Mouse (Mus musculus): ENCODE measurements around the gene Osbpl3.

Osbpl3 gene

DNA sequence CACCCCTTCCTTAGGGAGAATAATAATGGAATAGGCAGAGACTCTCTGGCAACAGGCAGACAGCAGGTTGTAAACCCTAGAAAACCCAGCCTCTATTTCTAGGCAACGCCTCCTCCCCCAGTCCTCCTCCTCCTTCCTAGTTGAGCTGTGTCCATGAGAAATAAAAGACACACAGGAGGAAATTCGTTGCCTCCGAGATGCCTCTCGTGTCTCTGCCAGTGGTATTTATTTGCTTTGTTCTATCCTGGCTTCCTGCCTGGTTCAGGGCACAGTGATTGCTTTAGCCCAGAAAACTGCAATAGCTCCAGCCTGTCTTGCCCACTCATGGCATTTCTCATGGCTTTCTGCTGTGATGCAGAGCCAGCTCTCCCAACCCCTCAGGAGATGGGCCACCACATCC, 43.8 kb downstream of the Osbpl3 start:
- in situ Hi-C loops (cut with MboI; ENCODE audit: low sequenced_read_pairs): no loop called here

DNA sequence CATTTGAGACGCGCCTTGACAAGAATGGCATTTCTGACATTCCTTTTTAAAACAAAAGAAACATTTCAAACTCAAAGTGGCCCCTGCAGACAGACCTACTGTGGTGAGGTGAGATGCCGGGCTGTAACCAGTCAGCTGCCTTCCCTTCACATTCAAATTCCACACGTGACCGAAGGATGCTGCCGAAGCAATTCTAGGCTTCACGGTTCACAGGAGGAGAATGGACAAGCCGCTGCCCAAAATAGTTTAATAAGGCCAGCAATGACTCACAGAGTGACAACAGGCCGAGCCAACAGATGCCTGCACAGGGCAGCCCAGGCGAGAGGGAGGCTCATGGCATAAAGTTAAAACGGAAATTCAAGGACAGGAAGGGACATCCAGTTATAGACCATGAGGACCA, 51.3 kb downstream of the Osbpl3 start:
- in situ Hi-C loops (cut with MboI; ENCODE audit: low sequenced_read_pairs): no loop called here

DNA sequence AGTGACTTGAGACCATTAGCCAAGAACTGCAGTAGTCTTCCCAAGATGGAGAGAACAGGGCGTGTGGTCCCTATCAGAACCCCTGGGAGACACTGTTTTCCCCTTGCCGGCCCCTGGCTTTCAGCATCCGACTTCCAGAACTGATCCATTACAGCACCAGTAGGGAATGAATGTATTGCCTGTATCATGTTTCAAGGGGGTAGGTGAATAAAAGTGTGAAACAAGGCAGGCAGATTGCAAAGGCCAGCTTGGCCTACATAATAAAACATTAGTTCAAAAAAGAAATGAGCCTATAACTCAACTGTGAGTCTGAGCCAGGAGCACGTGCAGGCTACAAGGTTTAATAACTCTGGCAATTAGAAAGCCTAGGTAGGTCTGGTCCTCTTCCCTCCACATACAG, 52.5 kb downstream of the Osbpl3 start:
- in situ Hi-C loops (cut with MboI; ENCODE audit: low sequenced_read_pairs): no loop called here

DNA sequence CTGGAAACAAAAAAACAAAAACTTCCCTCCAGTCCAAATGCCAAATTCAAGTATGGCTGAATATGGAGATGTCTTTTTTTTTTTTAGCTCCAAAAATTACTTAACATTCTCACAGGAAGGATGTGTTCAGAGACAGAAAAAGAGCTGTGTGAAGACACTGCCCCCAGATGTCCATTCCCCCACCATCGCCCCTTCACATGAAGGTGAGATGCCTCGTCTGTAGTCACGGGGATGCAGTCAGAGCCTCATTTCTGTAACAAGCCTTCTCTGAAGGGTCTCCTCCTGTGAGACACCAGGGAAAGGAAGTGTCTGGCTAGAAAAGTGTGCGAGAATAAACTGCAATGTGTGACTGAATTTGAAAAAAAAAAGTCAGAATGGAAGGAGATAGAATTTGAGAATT, 53.1 kb downstream of the Osbpl3 start:
- in situ Hi-C loops (cut with MboI; ENCODE audit: low sequenced_read_pairs): no loop called here

DNA sequence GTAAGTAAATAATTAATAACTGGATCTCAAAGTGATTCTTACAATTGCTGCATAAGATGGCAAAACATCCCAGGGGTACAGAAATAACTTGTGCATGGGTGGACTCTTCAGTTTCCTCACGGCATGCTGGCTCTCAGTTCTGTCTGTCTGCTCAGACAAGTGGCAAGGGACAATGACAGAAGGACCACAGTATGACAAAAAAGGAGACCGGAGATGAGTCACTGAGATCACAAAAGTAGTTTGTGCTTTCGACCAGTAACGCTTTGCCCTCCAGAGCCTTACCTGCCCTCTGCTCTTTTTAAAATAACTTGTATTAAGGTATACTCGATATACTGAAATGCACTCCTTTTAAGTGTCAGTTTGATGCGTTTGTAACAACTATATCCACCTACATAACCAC, 55.8 kb downstream of the Osbpl3 start:
- in situ Hi-C loops (cut with MboI; ENCODE audit: low sequenced_read_pairs): no loop called here

DNA sequence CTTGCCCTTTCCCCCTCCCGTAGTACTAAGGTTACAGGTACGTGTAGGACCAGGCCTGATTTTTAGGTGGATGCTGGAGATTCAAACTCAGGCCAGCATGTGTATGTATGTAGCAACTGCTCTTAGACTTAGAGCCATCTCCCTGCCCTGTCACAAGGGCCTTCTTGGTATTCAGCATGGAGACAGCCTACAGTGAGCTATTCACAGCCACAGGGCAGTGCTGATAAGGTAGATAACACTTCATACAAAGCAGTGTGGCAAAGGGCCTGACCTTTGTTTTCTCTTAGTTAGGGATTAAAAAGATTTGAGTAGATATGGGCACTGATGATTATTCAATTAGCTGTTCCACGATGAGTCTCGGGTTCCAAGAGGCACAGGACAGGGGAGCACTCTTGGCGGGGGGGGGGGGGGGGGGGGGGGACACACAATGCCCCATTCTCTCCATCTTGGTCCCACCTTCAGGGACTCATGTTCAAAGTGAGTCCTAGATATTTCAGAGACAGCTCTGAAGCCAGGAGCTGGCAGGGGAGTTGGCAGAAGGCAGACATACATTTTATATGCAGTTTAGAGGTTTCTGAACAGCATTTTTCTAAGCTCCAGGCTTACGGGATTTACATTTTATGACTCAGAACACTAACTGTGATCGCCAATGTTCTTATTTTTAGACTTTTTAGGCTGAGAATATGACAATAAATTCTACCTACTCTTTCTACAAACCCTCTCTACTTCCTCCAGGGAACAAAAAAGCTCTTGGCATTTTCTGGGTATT, 56.4 kb downstream of the Osbpl3 start:
- in situ Hi-C loops (cut with MboI; ENCODE audit: low sequenced_read_pairs): no loop called here

DNA sequence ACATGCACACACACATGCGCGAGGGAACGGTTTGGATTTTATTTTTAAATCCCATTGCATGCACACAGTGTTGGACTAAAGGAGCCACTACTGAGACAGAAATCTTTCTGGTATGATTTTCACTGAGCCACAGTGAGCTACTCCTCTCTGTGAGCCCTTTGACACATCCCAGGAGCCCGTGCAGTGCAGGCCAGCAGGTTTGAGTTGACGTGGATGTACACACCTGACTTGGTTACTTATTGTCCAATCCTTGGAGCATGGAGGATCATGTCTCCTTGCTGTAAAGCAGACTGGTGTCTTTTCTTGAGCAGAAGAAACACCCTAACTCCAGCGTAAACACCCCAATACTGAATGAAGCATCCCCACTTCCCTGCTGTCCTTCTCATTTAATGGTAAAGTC, 57.7 kb downstream of the Osbpl3 start:
- in situ Hi-C loops (cut with MboI; ENCODE audit: low sequenced_read_pairs): no loop called here

DNA sequence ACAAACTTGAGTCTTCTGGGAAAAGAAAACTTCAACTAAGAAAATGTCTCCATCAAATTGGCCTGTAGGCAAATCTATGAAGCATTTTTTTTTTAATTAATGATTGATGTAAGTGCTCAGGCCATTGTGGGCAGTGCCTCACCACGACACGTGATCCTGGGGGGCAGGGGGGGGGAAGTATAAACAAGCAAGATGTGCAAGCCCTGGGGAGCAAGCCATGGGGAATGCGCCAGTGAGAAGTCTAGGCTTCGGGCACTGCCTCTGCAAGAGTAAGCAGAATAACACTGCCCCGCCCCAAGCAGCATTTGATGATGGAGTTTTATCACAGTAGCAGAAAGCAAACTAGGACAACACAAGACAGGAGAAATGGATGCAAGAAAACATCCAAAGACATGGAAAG, 58.9 kb downstream of the Osbpl3 start:
- in situ Hi-C loops (cut with MboI; ENCODE audit: low sequenced_read_pairs): no loop called here

DNA sequence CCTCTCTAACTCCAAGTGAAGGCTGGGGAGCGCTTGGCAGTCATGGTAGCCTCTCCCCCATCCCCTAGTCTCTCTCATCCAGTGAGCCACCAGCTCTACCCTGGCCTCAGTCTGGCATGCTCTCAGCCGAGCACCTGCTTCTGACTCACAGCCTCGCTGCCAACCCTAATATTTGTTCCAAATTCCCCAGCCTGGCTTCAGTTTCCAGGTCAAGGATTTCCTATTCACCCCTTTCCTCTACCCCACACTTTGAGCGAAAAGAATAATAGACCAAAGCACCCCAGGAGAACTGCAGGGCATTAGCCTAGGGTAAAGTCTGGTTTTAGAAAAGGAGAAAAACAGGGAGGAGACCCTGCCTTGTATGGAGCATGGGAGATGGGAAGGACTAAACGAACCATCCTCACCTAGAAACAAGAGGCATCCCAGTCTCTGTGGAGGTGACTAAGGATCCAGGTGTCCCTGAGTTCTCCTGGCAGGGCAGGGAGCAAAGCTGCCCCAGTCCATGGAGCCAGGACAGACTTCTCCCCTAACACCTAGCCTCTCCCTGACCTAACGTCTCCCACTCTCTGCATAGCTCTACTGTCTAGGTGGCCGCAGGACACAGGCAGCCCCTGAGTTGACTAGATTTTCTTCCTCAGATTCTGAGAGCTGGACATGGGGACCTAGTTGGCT, 60.2 kb downstream of the Osbpl3 start:
- in situ Hi-C loops (cut with MboI; ENCODE audit: low sequenced_read_pairs): no loop called here

DNA sequence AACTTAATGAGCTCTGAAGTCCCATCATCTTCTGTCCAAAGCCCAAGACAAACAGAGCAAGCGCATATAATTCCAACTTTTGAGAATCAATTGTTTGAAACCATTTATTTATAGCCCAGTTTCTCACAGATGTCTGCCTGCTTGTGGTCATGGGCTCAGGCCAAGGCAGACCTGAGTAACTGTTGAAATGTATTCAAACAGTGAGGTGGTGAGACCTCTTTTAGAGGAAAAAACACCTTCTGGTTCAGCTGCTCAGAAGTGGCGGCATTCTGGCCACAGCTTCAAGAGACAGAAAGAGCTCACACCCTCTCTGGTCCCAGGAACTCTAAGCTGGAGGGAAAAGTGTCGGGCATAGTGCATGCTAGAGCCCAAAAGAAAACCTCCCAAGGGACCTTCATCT, 61.6 kb downstream of the Osbpl3 start:
- in situ Hi-C loops (cut with MboI; ENCODE audit: low sequenced_read_pairs): no loop called here

DNA sequence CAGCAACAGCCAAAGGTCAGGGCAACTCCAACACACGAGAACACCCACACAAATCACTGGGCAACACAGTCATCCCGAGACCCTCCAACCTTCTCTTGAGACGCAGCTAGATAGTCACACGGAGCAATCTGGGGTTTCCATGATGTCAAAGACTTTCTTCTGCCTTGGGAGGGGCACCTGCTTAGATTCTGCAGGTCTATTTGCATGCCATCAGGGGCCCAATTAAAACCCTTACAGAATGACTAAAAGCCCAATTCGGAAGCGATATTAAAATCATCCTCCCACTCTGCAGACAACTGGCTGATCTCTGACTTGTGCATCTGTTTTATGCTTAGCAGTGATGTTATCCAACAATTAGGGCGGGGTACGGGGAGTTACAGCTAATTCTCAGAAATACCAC, 62.0 kb downstream of the Osbpl3 start:
- in situ Hi-C loops (cut with MboI; ENCODE audit: low sequenced_read_pairs): no loop called here

DNA sequence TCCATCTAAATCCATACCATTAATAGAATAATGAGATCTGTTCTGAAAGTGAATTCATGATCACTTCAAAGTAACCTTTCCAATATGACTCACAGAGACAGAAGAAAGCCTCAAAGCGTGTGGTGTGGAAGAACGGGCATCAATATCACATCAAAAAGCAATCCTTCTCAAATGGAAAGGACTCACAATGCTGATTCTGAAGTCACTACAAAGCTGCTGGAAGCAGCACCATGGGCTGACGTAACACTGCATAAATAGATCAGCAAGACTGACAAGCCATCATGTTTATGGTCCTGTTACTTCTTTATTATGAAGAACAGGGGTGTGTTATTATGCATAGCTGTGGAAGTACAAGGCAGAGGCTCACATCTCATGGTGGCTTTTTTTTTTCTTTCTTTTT, 64.0 kb downstream of the Osbpl3 start:
- in situ Hi-C loops (cut with MboI; ENCODE audit: low sequenced_read_pairs): no loop called here

DNA sequence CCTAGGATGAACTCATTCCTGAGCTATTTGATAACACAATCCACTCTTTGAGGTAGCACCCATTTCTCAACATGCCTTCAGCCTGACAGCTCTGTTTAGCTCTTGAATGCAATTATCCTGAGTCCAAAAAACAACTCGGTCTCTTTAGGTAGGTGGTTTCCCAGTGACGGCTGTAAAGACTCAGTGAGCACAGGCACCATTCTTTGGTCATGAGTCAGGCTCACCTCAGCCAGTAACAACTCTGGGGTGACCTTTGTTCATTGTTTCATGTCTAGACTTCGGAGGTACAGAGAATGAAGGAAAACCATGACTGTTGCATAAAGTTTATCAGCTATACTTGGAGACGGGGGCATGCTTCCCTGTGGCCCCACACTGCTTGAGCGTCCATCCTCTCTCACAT, 65.7 kb downstream of the Osbpl3 start:
- in situ Hi-C loops (cut with MboI; ENCODE audit: low sequenced_read_pairs): no loop called here

DNA sequence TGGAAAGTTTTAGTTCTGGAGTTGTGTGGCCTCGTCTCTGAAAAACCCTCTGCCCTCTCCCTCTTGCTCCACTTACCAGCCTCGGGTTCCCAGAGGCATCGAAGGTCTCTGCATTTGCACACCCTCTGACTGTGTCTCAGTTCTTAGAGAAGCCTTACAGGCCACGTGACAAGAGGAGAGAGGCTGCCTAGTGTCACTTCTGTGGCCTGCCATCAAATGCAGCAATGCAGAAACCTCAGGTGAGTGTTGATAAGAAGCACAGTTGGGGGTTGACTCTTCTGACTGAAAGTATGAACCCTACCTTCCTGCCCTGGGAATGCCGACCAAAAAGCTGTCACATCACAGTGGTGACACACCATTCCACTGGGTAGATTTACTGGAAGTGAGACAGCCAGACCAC, 68.4 kb downstream of the Osbpl3 start:
- in situ Hi-C loops (cut with MboI; ENCODE audit: low sequenced_read_pairs): no loop called here

DNA sequence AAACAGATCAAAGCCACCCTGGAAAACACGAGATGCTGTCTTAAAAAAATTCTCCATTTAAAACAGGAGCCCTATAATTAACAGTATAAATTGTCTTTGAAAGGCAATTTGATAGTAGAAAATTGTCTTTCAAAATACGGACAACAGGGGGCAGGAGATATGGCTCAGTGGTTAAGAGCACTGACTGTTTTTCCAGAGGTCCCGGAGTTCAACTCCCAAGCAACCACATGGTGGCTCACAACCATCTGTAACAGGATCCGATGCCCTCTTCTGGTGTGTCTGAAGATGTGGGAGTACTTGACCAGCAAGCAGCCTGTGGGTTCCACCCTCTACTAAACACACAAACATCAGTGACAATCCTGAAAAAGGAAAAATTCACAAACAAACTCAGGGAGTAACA, 69.5 kb downstream of the Osbpl3 start:
- in situ Hi-C loops (cut with MboI; ENCODE audit: low sequenced_read_pairs): no loop called here

DNA sequence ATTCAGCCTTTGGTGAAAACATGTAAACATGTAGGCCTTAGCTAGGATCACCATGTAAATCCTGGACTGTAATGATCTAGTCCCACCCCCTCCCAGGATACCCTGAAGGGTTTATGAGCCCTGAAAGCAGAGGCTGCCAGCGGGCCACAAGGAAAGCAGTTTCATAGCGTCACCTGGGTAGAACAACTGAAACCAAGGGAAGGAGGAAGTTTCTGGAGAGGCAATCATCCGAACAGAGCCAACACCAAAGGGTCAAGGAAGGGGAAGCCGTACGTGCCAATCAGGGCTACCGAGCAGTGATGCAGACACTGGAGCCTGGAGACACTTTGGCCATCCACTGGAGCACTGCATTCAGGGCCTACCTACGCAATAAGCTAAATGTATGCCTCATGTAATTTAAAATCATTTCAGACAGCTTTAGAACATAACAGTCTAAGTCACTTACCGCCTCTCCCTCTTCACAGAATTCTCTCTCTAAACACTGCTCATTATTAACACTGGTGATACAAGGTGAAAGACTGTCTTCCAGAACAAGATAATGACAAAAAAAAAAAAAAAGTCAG, 70.5 kb downstream of the Osbpl3 start:
- in situ Hi-C loops (cut with MboI; ENCODE audit: low sequenced_read_pairs): no loop called here

DNA sequence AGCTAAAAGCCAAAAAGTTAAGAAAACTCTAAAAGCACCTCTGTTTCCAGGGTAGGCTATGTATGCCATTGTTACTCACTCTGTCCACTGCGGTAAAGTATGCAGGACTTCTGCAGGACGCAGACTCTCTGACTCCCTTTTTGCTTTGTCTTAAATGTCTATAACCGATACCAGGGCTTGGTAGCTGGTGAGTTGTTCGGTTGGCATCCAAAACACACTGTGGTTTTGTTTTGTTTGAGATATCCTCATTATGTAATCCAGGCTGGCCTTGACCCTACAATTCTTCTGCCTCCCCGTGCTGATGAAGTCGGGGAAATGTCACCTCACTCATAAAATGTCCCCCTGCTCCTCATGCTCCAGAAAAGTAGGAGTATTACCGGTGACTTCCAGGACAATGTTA, 73.3 kb downstream of the Osbpl3 start:
- in situ Hi-C loops (cut with MboI; ENCODE audit: low sequenced_read_pairs): no loop called here

DNA sequence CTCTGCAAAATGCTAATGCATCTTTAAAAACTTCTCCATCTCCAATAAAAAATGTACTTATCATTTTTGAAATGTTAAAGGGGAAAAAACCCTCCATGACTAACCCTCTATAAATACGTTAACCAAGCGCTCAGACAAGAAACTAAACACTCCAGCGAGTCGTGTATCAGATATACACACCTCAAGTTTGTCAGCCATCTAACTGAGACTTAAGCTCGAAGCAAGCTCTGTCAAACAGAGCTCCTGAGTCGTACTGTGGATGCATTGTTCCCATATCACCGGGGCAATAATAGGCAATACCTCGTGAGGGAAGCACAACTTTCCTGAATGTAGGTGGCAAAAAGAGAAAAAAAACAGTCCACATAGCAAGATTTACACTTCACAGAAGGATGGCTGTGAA, 73.8 kb downstream of the Osbpl3 start:
- in situ Hi-C loops (cut with MboI; ENCODE audit: low sequenced_read_pairs): no loop called here

DNA sequence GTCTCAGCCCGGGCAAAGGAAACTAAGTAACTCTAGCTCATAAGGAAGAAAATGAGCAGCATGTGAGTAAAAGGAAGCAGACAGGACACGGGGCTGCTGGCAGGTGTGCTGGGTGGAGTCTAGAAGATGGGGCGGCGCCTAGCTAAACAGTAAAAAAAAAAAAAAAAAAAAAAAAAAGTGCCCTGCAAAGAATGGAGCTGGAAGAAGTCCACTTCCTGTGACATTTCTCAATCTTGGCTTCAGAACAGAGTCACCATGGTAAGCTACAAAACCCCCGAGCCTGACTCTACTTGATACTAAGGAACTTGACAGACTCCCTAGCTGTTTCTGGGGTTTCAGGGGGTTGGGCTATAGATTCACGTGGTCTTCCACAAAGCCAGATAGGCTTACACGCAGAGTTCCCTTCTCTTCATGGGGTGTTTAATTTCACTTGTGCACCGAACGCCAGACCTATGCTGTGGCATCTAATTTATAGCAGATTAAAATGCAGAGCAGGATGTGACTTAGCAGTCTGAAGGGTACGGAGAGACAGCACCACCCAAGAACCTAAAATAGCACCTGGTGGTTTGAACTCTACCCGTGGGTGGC, 74.4 kb downstream of the Osbpl3 start:
- in situ Hi-C loops (cut with MboI; ENCODE audit: low sequenced_read_pairs): no loop called here

DNA sequence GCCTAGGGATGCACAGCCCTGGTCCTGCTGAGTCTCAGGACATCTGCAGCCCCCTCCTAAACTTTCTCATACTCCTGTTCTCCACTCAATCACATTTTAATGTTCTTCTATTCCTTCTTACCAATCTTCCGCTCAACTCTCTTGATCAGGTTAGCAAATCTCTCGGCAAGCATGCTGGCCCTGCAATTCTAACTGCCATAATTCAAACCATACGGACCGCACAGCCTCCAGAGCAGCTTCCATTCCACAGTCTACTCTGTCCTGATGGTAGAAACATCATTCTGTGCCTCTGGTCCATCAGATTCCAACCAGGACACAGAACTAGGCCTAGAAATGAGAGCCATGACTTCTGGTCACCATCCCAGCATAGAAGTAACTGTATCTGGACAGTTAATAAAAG, 76.3 kb downstream of the Osbpl3 start:
- in situ Hi-C loops (cut with MboI; ENCODE audit: low sequenced_read_pairs): no loop called here

DNA sequence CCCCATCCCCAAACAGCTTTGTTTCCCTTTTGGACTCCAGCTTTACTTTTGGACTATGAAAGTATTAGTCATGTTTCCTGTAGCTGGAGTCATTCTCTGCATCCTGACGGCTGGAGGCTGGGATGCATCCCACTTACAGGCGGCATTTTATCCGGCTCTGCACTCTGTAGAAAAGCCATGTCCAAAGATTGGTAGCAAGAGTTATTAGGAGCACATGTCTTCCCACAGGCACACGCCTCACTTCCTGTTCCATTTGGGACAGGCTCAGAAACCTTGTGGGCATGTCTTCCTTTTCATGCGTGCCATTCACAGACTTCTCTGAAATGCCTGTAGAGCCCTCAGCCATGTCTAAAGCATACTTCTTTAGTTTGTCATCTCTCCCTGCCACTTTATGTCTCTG, 76.9 kb downstream of the Osbpl3 start:
- in situ Hi-C loops (cut with MboI; ENCODE audit: low sequenced_read_pairs): no loop called here
